Mouse (Mus musculus) hindbrain, embryonic 14.5 days (tissue): Measurements from ENCODE around the gene Orai3. TPM values are rescaled to one million over a fixed set of nuclear protein-coding genes. Genes with fewer than 3 reads are reported as not detected.
A peak's percentile ranks its signal among the peaks of the same experiment; 100 is the strongest.

Source experiments
- ATAC-seq: fragments of 200-750 bp; cut with Nextera tagmentation; 2 replicates; pipeline ENCODE4 v1.8.0; 2017; ENCODE audit warnings: moderate number of reproducible peaks, mild to moderate bottlenecking, moderate TSS enrichment, moderate library complexity; ENCODE audit not compliant: low FRiP score
- DNase-seq: peaks from one replicate; pipeline ENCODE4 v3.0.0-alpha.2; 2015; ENCODE audit warnings: low spot score
- H3K27ac ChIP-seq: fragments of 300-500 bp; sonication (generic); 2 replicates; pipeline ENCODE4 v1.5.1; 2014; ENCODE audit warnings: mild to moderate bottlenecking, moderate library complexity
- H3K27me3 ChIP-seq: fragments of 300-500 bp; sonication (generic); 2 replicates; pipeline ENCODE4 v1.6.1; 2014; ENCODE audit warnings: mild to moderate bottlenecking, low read length, mixed read lengths; ENCODE audit not compliant: control insufficient read depth, insufficient read depth
- H3K36me3 ChIP-seq: fragments of 300-500 bp; sonication (generic); replicated peaks from 2 replicates; pipeline ENCODE4 v1.6.1; 2014; ENCODE audit not compliant: control insufficient read depth, insufficient read depth
- H3K4me1 ChIP-seq: fragments of 300-500 bp; sonication (generic); replicated peaks from 2 replicates; pipeline ENCODE4 v1.6.1; 2014; ENCODE audit warnings: antibody characterized with exemption, low read length, mixed read lengths; ENCODE audit not compliant: control insufficient read depth, insufficient read depth
- H3K4me2 ChIP-seq: fragments of 300-500 bp; sonication (generic); replicated peaks from 2 replicates; pipeline ENCODE4 v1.6.1; 2014; ENCODE audit warnings: mild to moderate bottlenecking, moderate library complexity
- H3K4me3 ChIP-seq: fragments of 300-500 bp; sonication (generic); replicated peaks from 2 replicates; pipeline ENCODE4 v1.5.1; 2014; ENCODE audit warnings: mild to moderate bottlenecking, low read length
- H3K9ac ChIP-seq: fragments of 300-500 bp; sonication (generic); 2 replicates; pipeline ENCODE4 v1.6.1; 2014
- H3K9me3 ChIP-seq: fragments of 300-500 bp; sonication (generic); 2 replicates; pipeline ENCODE4 v1.6.1; 2016; ENCODE audit warnings: low read length; ENCODE audit not compliant: control insufficient read depth
- WGBS: fragments of 180-500 bp; shearing (Covaris S2); extraction: QIAGEN DNeasy Blood & Tissue Kit; methylation state at CpG from one replicate; pipeline ENCODE4 v1.1.7; 2014; 5-methylcytosine and 5-hydroxymethylcytosine counted together
- polyA plus RNA-seq: library from polyadenylated mRNA; unstranded; fragments of >200 nt; fragmentation: Nextera tagmentation; extraction: Ambion mirVana; gene quantifications from 2 replicates; pipeline ENCODE4 v1.2.1, GENCODE M21; 2014

The Orai3 gene
- polyA plus RNA-seq, 1 experiment from 2014 or later: 7.3 TPM

- Histone ChIP-seq H3K36me3 (peaks cover 61% of the 10 kb centered on the region), H3K4me2 (peak overlapping the region; percentile 24; the same call in 1 of the 2 replicates), H3K9ac (no peak overlapping the region), H3K27ac (no peak overlapping the region), H3K9me3 (no peaks in the 10 kb centered on the region), H3K27me3 (no peaks in the 10 kb centered on the region), H3K4me1 (0 out of 2 replicates have a peak, but pooled peaks cover 5% of the 10 kb centered on the region), H3K4me3 (no peak overlapping the region)
- DNase-seq (no peak), ATAC-seq (0 out of 2 replicates have a peak, but pooled peaks have one; percentile 1)
- 91% methylated on average over 8 of the region's 8 CpGs for WGBS
These were observed 31.5 kb downstream of the Orai3 start for GRCm38 (mm10) chr7:127801010-127801621.

- 93% methylated on average over 17 of the region's 17 CpGs for WGBS
- DNase-seq: no peak
- Histone ChIP-seq H3K4me1 (0 out of 2 replicates have a peak, but pooled peaks cover 5% of the 10 kb centered on the region), H3K36me3 (peaks cover 56% of the 10 kb centered on the region), H3K9ac (no peak overlapping the region), H3K4me3 (no peak overlapping the region), H3K9me3 (no peaks in the 10 kb centered on the region), H3K27ac (no peak overlapping the region), H3K27me3 (no peaks in the 10 kb centered on the region), H3K4me2 (no peak overlapping the region)
- ATAC-seq: no peak
These were observed 32.7 kb downstream of the Orai3 start for GRCm38 (mm10) chr7:127802313-127802712.

- peaks cover 78% of the 10 kb centered on the region for H3K36me3 ChIP-seq
- no peak overlapping the region for H3K9ac ChIP-seq
- ATAC-seq: no peak
- WGBS: 80% methylated on average over 5 of the region's 5 CpGs
- no peak overlapping the region for H3K27ac ChIP-seq
- H3K4me2 ChIP-seq: no peak overlapping the region
- H3K9me3 ChIP-seq: no peaks in the 10 kb centered on the region
- H3K4me3 ChIP-seq: no peak overlapping the region
- no peak for DNase-seq
- H3K27me3 ChIP-seq: no peaks in the 10 kb centered on the region
- H3K4me1 ChIP-seq: no peaks in the 10 kb centered on the region
These were observed 39.2 kb downstream of the Orai3 start for GRCm38 (mm10) chr7:127808821-127809220.

- Histone ChIP-seq H3K4me3 (no peak overlapping the region), H3K4me2 (no peak overlapping the region), H3K27me3 (no peaks in the 10 kb centered on the region), H3K9me3 (no peaks in the 10 kb centered on the region), H3K36me3 (peaks cover 87% of the 10 kb centered on the region), H3K27ac (no peak overlapping the region), H3K4me1 (no peaks in the 10 kb centered on the region), H3K9ac (no peak overlapping the region)
- no peak for ATAC-seq
- 94% methylated on average over 1 of the region's 1 CpGs for WGBS
- no peak for DNase-seq
These were observed 40.2 kb downstream of the Orai3 start for GRCm38 (mm10) chr7:127809846-127810245.

GRCm38 (mm10) chr7:127810650-127811049 is 41.0 kb downstream of the Orai3 start:
- WGBS: 77% methylated on average over 10 of the region's 10 CpGs
- ATAC-seq (no peak), DNase-seq (no peak)

GRCm38 (mm10) chr7:127811240-127811639 is 41.6 kb downstream of the Orai3 start:
- no peak for ATAC-seq
- H3K36me3 ChIP-seq: peaks cover 86% of the 10 kb centered on the region
- DNase-seq: no peak
- no peaks in the 10 kb centered on the region for H3K27me3 ChIP-seq
- no peaks in the 10 kb centered on the region for H3K4me1 ChIP-seq
- no peak overlapping the region for H3K4me2 ChIP-seq
- H3K9me3 ChIP-seq: no peaks in the 10 kb centered on the region
- WGBS: 80% methylated on average over 4 of the region's 4 CpGs
- H3K9ac ChIP-seq: no peak overlapping the region
- H3K27ac ChIP-seq: no peak overlapping the region
- H3K4me3 ChIP-seq: no peak overlapping the region

More at GRCm38 (mm10) chr7:127810650-127811049, 41.0 kb downstream of the Orai3 start:
- no peaks in the 10 kb centered on the region for H3K4me1 ChIP-seq
- peaks cover 89% of the 10 kb centered on the region for H3K36me3 ChIP-seq
- no peak overlapping the region for H3K27ac ChIP-seq
- no peaks in the 10 kb centered on the region for H3K27me3 ChIP-seq
- no peak overlapping the region for H3K9ac ChIP-seq
- no peaks in the 10 kb centered on the region for H3K9me3 ChIP-seq
- H3K4me3 ChIP-seq: no peak overlapping the region
- no peak overlapping the region for H3K4me2 ChIP-seq

- Histone ChIP-seq H3K36me3 (peaks cover 81% of the 10 kb centered on the region), H3K4me3 (no peak overlapping the region), H3K27ac (no peak overlapping the region), H3K9ac (no peak overlapping the region), H3K4me1 (no peaks in the 10 kb centered on the region), H3K9me3 (no peaks in the 10 kb centered on the region), H3K27me3 (no peaks in the 10 kb centered on the region), H3K4me2 (no peak overlapping the region)
- DNase-seq (no peak), ATAC-seq (no peak)
- 91% methylated on average over 3 of the region's 3 CpGs for WGBS
These were observed 42.7 kb downstream of the Orai3 start for GRCm38 (mm10) chr7:127812292-127812691.

GRCm38 (mm10) chr7:127813821-127814220 is 44.2 kb downstream of the Orai3 start:
- no peak for DNase-seq
- Histone ChIP-seq H3K9me3 (no peaks in the 10 kb centered on the region), H3K4me1 (no peaks in the 10 kb centered on the region), H3K27me3 (no peaks in the 10 kb centered on the region), H3K4me2 (no peak overlapping the region), H3K27ac (no peak overlapping the region), H3K4me3 (no peak overlapping the region), H3K36me3 (peaks cover 72% of the 10 kb centered on the region), H3K9ac (no peak overlapping the region)
- WGBS: 90% methylated on average over 4 of the region's 4 CpGs
- ATAC-seq: no peak

GRCm38 (mm10) chr7:127814241-127814921 is 44.8 kb downstream of the Orai3 start:
- no peak overlapping the region for H3K4me2 ChIP-seq
- 84% methylated on average over 19 of the region's 19 CpGs for whole genome bisulfite sequencing
- H3K9ac ChIP-seq: no peak overlapping the region
- H3K9me3 ChIP-seq: no peaks in the 10 kb centered on the region
- no peaks in the 10 kb centered on the region for H3K4me1 ChIP-seq
- DNase-seq: no peak
- H3K4me3 ChIP-seq: no peak overlapping the region
- H3K27ac ChIP-seq: no peak overlapping the region
- H3K36me3 ChIP-seq: peaks cover 66% of the 10 kb centered on the region
- H3K27me3 ChIP-seq: no peaks in the 10 kb centered on the region
- ATAC-seq: no peak
